Mouse (Mus musculus): ENCODE results near the gene Rspo4.

The Rspo4 gene

GRCm38 (mm10) chr2:151911751-151912150 lies 69.0 kb downstream of the Rspo4 start:
- no peak for DNase-seq (ENCODE audit: low spot score)

GRCm38 (mm10) chr2:151914120-151914519 lies 71.4 kb downstream of the Rspo4 start:
- DNase-seq (ENCODE audit: low spot score) = no peak

GRCm38 (mm10) chr2:151915111-151915510 lies 72.4 kb downstream of the Rspo4 start:
- DNase-seq (ENCODE audit: low spot score) = no peak

DNA sequence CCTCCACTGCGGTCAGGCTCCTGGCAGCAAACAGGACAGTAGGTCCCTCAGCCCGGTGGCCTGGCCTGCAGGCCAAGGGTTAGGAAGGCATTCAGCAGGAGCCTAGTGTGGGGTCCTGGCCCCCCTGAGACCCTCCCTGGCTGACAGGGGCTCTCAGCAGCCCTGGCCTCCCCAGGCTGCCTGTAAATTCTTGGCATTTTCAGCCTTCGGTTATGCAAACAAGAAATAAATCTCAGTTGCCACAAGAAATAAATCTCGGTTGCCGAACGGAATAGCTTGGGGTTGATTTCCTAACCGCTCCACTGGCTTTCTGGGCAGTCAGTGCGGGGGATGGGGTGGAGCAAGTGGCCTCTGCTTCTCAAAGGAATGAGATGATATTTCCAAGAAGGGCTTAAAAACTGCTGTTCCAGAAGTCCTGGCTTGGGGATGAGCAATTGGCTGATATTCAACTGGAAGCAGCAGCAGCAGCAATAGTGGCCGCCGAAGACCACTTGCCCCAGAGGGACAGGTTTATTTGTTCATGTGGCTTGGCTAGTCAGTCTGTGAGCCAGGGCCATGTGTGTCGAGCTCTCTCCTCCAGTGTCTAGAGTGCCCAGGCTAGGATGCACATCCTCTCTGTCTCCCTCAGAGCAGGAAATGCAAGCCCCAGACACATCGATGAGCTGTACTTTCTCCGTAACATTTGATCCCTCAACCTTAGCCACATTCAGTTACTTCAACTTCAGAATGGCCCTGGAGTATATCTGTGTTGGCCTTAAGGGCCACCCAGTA lies 73.5 kb downstream of the Rspo4 start:
- DNase-seq (ENCODE audit: low spot score) = no peak

DNA sequence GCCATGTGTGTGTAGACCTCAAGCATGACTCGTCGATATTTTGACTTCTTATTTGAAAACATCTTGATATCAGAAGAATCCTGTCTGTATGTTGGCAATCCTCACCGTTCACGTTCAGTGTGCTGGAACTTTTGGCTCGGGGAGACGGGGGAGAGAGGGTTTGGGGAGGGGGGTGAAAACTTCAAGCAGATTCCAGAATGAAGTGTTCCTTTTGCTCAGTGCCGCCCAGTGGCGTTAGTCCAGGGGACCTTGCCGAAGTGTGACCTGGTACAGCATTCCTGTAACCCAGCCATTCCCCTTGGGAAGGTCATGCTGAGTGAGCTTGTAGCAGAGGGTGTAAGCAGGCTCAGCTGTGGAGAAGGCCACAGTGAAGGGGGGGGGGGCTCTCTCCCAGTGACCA lies 76.4 kb downstream of the Rspo4 start:
- DNase-seq (ENCODE audit: low spot score) = no peak

GRCm38 (mm10) chr2:151921068-151921467 lies 78.3 kb downstream of the Rspo4 start:
- DNase-seq (ENCODE audit: low spot score) = no peak

GRCm38 (mm10) chr2:151921596-151921995 lies 78.9 kb downstream of the Rspo4 start:
- DNase-seq (ENCODE audit: low spot score) = no peak
